Mouse (Mus musculus) common myeloid progenitor, adult 5-6 weeks (primary cell): ENCODE measurements around the gene Mrps14. TPM values are rescaled to one million over a fixed set of nuclear protein-coding genes. Genes with fewer than 3 reads are reported as not detected.

Source experiments
- ATAC-seq: replicated peaks from 2 replicates; pipeline ENCODE4 v1.8.0; 2016; ENCODE audit warnings: low read depth, mild to moderate bottlenecking, moderate TSS enrichment, inconsistent platforms; ENCODE audit not compliant: poor library complexity, severe bottlenecking
- total RNA-seq: library from RNA; stranded (forward); fragments of 200-1000, 187-1606 nt; gene quantifications from 2 replicates; pipeline ENCODE4 v1.2.3, GENCODE M21; 2017

Gene Mrps14
- total RNA-seq, 1 experiment from 2014 or later, result 111 TPM

DNA sequence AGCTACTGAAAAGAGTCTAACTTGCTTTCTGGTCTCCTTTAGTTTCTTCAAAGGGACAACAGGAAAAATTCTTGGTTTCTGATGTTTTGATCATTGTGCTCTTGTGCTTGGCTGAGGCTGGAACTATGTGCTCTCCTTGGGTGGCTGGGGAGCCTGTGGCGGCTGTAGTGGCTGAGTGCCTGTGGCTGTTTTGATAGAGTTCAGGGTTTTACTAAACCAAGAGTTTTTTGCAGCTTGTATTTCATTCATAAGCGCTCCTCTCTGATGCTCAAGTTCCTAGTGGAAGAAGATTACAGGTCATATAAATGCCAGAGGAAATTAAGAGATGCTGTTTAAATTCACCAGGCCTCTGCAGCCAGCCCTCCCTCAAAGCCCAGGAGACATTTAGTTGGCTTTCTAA, 29.1 kb downstream of the Mrps14 start:
- ATAC-seq, result no peak

DNA sequence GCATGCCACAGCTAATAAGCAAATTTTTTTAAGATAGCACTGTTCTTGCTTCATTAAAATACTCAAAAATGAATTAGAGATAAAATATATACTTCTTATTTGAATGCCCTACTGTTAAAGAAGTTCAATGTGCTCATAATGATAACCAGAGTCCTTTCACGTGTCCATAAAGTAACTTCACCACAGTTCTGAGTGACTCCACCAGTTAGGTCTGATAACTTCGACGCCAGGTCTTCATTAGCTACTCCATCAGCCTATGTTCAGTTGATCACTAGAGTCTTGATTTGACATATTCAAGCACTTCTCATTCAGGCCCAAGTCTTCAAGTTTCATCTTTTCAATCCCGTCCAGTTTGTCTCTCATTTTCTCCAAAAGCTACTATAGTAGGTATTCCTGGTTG, 32.2 kb downstream of the Mrps14 start:
- ATAC-seq, result no peak

DNA sequence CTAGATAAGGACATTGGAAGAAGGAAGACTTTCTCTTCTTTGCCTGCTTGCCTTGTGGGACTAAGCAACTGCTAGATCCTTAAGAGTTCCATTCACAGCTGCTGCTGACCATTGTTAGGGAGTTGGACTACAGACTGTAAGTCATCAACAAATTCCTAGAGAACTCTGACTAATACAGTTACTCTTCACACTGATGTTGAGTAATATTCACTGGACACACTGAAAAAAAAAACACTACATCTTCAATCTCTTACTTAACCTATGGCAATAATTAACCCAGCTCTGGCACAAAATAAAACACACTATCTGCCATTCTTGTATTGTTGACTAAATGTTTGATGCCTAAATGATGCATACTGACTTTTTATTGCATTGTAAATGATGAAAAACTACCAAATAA, 32.8 kb downstream of the Mrps14 start:
- ATAC-seq, result no peak

DNA sequence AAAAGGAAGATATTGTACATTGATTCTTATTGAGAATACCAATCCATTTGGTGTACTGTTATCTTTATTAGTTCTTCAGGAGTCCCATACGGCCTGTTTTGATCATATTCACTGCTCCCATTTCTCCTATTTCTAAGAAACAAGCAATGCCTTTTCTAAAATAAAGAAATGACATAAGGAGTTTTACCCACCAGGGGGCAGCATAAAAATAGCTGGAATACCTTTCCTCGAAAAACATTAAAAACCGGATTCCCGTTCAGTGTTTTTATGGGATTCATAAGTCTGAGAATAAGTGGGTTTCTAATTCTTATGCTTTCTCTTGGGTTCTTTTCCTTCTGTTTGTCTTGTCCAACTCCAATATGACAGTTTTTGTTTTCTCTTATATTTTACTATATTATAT, 36.0 kb downstream of the Mrps14 start:
- ATAC-seq, result no peak

DNA sequence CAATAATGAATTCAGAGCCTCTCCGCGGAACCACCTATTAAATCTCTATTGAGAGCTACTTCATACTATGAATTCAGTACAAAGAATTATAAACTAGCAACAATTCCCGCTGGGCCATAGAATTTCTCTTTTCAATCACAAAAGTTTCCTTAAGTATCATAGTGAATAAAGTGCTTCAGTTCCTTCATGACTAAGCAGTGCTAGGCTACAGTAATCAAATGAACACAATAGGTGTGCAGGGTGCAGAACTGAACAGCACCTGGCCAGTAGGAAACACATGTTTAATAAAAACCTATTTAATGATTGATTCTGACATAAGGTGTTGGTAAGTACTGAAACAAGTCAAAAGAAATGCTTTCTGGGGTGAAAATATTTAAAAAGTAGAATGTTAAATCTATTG, 37.1 kb downstream of the Mrps14 start:
- ATAC-seq, result no peak

DNA sequence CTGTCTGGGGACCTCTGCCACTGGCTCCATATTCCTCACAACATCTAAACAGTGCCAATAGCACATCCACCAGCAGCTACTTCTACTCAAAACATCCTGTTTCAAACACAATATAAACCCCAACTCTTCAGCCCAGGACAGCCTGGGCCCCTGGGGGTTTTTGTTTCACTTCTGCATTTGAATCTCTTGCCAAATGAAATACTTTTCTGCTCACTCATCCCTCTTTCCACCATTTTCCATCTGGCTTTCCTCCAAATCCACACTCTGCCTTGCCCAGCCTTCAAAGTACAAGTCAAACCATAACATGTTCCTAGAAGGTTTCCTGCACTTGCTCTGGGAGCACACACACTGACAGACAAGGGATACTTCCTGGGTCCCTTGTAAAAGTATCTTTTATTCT, 38.9 kb downstream of the Mrps14 start:
- ATAC-seq, result peak; percentile 92

DNA sequence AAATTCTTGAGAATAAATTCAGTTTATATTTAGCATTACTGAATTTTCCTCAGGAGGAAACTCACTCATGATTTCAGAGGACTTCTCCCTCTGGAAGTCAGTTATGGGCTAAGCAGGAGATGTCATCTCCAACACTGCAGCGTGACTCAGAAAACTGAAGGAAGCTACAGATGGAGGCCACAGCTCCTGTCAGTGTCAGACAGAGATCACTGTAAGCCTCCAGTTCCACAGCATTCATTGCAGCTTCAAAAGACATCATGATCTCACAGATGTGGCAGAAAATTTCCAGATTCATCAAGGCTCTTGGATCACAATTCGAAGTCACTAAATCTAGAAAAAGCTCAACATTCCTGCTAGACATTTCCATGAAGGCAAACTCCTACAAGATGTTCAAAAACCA, 43.0 kb downstream of the Mrps14 start:
- no peak for ATAC-seq

DNA sequence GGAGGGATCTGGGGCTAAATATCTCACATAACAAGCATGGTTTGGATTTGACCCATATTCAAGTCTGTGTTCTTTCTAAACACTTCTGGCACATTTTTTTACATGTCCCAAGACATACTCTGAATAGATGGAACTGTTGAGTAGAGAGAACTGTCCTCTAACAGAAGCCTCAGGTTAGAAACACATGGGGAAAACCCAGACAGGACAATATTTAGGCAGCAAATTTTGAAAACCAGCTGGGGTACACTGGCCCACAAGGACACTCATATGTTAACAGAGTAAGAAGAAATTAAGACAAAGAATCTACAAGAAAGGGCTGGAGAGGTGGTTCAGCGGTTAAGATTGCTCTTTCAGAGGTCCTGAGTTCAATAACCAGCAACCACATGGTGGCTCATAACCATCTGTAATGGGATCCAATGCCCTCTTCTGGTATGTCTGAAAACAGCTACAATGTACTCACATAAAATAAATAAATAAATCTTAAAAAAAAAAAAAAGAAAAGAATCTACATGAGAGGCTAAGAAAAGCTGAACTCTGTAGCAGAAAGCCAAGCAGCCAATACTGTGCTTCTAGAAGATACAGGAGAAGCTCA, 43.9 kb downstream of the Mrps14 start:
- no peak for ATAC-seq

DNA sequence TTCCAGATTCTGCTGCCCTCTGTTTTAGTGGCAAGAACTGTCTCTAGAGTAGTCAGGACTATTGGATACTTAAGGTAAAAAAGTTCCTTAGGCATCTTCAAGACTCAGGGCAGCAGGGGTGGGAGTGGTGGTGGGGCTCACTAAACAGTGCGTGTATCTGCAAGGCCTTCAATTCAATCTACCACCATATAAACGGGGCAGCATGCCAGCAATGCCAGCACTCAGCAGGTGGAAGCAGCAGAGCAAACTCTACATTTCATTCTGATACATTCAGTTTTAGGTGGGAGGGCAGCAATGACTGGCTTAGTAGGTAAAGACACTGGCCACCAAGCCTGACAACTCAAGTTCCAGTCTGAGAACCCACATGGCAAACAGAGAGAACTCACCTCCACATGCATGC, 45.1 kb downstream of the Mrps14 start:
- ATAC-seq, result no peak

DNA sequence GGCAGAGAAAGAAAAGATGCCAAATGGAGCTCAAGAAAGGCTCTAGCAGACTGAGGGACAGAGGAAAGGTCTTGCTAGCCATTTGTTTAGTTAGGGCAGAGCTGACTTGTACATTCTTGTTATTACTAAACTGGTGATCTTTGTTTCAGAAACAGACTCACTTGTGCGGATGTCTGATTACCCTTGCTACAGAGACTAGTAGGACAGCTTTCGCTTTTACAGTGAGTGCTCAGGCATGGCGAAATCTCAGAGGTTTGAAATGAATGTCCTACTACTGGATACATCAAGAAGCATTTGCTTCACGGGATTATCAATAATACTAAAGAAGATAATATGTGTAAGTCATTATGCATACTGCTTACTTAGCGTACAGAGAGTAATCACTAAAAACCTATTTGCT, 49.7 kb downstream of the Mrps14 start:
- no peak for ATAC-seq

DNA sequence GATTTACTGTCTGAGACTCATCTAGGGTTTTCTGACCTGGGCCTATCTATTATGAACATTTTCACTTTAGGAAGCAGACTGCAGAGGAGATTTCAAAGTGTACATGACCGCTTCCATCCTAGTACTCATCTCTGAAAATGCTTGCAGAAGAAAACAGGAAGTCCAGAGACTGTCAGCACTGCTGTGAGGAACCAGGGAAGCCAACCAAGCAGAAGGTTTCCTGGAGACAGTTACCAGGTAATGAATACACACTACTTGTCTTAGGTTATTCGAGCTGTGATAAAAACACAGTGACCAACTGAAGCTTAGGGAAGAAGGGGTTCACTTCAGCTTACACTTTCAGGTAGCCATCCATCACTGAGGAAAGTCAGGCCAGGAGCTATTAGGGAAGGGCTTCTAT, 50.9 kb downstream of the Mrps14 start:
- ATAC-seq, result peak; percentile 80

DNA sequence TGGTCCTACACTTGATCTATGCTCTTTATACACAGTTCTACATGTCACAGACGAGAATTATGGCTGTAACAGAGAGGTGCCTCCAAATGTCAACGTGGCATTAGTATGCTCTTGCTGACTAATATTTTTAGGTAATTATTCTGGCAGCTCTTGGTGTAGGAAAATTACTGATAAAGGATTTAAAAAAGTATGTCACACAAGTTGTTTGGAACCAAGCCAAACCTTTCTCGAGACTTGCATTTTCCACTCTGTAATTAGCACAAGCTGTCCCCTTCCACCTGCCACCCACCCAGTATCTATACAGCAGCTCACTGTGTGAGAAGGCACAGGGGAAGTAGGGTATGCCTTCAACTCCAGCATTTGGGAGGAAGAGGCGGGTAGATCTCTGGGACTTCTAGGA, 51.8 kb downstream of the Mrps14 start:
- ATAC-seq, result peak; percentile 50

DNA sequence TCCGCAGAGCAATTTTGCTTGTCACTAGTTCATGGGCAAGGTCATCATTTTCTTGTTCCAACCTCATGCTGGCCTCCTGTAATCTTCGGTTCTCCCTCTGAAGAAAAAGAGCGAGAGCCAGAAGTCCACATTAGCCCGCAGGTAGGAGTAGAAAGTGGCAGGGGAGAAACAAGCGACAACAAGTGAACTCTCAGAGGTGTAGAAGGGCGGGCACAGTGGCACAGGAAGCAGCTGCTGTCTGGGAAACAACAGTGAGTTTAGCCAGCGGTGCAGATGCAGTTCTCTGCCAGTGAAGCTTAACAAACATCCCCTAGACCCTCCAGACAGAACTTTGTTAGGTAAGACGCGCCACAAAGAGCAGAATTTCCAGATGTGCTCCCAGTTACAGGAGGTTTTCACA, 52.5 kb downstream of the Mrps14 start:
- ATAC-seq, result no peak

DNA sequence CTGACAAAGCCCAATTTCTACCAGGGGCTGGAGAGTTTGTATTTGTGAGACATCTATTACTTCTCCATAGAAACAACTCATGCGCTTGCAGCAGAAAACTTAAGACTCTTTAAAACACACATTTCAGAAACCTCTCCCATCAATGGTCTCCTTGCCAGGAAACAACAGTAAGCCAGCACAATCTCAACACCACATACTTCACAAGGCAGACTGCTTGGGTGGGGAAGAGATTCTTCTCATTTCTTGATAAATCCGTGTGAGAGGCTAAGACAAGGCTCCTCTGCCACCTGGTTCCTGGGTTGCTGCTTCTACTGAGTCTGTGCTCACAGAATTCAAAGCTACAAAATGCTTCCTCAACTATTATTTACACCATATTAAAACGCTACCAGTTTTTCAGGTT, 54.8 kb downstream of the Mrps14 start:
- ATAC-seq, result no peak

DNA sequence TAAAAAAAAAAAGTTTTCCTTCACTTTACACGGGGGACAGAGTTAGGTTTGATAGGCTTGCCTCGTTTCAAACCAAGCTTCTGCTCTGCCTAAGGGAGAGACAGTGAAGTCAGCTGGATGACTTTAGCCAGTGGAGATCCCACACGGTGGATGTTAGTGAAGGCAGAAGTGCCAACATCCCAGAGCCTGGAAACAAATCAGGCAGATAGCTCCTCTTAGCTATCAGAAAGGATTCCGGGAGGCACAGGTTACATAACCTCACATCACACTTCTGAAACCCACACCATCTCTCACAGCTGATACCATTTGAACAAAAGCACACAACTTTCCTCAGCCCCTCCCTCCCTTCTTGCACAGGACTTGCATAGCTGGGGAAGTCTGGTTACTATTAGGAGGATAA, 55.8 kb downstream of the Mrps14 start:
- ATAC-seq, result no peak

DNA sequence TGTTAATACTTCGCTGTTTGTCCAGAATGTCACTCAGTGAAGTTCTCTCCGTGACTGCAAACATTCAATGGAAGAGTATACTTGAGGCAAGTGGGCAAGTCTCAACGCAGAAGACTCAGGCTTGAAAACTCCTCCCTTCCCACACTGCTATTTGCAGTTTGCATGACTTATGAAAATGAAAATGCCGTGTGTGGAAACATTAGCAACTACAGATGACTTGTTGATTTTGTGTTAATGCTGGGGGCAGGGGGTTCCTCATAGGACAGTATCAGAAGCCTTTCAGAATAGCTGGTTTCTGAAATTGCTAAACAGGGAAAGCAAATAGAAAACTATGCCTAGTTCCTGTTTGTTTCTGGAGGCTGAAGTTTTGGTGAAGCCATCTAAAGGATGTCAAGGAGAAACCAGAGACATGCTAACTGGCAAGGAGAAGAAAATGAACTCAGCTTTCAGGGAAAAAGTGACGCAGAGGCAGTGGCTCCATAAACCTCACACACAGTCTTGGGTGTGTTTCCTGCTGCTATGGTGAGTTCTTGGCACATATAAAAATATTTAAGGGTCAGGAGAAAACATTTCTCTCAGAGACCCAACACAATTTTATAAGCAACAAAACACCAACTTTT, 56.5 kb downstream of the Mrps14 start:
- peak; percentile 43 for ATAC-seq

Other genes starting within 250 kb of the Mrps14 start
- 31.8 and 80.5 TPM in 2 replicates for gene 4930523C07Rik, start 150.8 kb upstream of the Mrps14 start, total RNA-seq
- gene Tnn, start 41.6 kb upstream of the Mrps14 start, total RNA-seq, result not detected in 2 replicates
- gene Cacybp, start 17.7 kb downstream of the Mrps14 start, total RNA-seq, result 301 and 348 TPM in 2 replicates